Mouse (Mus musculus): ENCODE data around the gene Dse. TPM values are rescaled to one million over a fixed set of nuclear protein-coding genes. Genes with fewer than 3 reads are reported as not detected.
A peak's percentile ranks its signal among the peaks of the same experiment; 100 is the strongest.
"Not testable (repeated sequence)": the region's sequence is repeated elsewhere in the genome, so short reads cannot be mapped to it uniquely, and the experiment has no call there.

The Dse gene
- polyA plus RNA-seq (2015; fragmentation: Nextera tagmentation; extraction: Ambion mirVana), result 7.5 and 7.6 TPM in 2 replicates

DNA sequence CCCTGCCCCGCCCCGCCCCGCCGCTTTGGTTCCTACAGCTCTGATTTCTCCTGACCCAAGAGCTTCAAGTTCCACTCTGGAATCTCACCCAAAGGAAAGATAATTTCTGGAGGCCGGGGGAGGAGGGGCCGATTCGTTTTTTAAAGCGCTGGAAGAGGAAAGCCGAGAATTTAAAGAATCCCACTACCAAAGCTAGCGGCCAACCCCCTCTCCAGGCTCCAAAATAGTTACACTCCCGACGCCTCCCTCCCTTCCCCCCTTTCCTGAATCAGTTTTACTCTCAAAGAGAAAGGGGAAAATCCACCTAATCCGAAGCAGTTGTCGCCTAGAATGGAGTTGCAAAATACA is at the start of gene Dse:
TSS of gene Dse (minus strand) at position 213 of the 348 bp plus-strand sequence.
- 0% methylated on average over 14 of the region's 14 CpGs for WGBS
- peak; percentile 24 for ATAC-seq (replicated peaks)
- peaks cover 4% of the 10 kb centered on the region for H3K4me1 ChIP-seq

DNA sequence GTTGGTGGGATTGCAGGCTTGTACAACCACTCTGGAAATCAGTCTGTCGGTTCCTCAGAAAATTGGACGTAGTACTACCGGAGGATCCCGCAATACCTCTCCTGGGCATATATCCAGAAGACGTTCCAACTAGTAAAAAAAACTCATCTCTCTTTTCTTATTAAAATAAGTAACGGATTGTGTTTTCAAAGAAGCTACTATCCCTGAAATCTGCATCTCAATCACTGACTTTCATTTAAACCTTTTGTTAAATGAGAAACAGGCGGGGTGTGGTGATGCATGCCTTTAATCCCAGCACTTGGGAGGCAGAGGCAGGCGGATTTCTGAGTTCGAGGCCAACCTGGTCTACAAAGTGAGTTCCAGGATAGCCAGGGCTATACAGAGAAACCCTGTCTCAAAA is 45.3 kb upstream of the Dse start:
- H3K27ac ChIP-seq; H3K4me2 ChIP-seq; H3K4me1 ChIP-seq; H3K4me3 ChIP-seq; H3K9me3 ChIP-seq; H3K27me3 ChIP-seq (replicated peaks); ATAC-seq (replicated peaks); H3K36me3 ChIP-seq (replicated peaks); H3K9ac ChIP-seq: not testable (repeated sequence)
- WGBS, result 91% methylated on average over 9 of the region's 9 CpGs

More for the DNA sequence above, at the start of gene Dse:
- Histone ChIP-seq H3K27ac (peak within 1 kb of the TSS; percentile 64), H3K36me3 (replicated peaks) (no peaks in the 10 kb centered on the region), H3K4me2 (peak within 1 kb of the TSS; percentile 68), H3K27me3 (replicated peaks) (no peaks in the 10 kb centered on the region), H3K9me3 (no peaks in the 10 kb centered on the region), H3K9ac (peak within 1 kb of the TSS; percentile 67), H3K4me3 (peak within 1 kb of the TSS; percentile 61)

DNA sequence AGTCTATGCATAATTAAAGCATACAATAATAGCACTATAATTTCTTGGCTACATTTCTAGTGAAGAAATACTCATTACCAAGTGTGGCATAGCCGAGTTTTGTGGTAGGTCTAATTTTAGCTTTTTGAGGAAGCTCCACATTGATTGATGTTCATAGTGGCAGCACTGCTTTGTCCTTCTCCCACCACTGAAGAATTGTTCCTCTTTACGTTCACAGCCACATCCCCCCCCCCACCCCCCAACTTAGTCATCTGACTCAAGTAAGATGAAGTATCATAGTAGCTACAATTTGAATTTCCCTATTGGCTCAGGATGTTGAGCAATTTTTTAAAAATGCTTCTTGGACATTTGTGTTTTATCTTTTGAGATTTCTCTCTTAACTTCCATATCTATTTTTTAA is 42.1 kb upstream of the Dse start:
- Histone ChIP-seq H3K27me3 (replicated peaks) (no peaks in the 10 kb centered on the region), H3K4me1 (no peaks in the 10 kb centered on the region), H3K9me3 (no peaks in the 10 kb centered on the region), H3K36me3 (replicated peaks) (no peaks in the 10 kb centered on the region), H3K9ac (no peak overlapping the region), H3K27ac (no peak overlapping the region), H3K4me3 (no peak overlapping the region), H3K4me2 (no peak overlapping the region)
- whole genome bisulfite sequencing, result 63% methylated on average over 2 of the region's 2 CpGs
- no peak for ATAC-seq (replicated peaks)

DNA sequence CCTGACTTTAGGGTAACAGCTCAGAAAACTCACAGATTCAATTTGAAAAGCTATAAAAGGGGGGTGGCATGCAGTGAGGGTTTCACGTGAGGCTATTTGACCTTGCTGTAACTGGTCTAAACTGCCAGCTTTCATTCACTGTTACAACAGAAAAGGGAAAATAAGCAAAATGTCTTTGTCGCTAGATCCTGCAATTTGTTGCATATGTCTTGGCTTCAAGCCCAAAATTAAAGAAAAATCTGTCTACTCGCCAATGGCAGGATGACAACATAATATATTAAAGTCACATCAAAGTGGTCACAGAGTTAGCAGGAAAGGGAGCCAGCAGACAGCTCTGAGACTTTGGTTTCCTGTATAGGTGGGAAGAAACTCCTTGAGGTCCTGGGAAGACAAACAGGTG is 40.2 kb upstream of the Dse start:
- Histone ChIP-seq H3K4me3 (no peak overlapping the region), H3K27me3 (replicated peaks) (no peaks in the 10 kb centered on the region), H3K36me3 (replicated peaks) (no peaks in the 10 kb centered on the region), H3K27ac (no peak overlapping the region), H3K4me2 (no peak overlapping the region), H3K9me3 (no peaks in the 10 kb centered on the region), H3K4me1 (no peaks in the 10 kb centered on the region), H3K9ac (no peak overlapping the region)
- WGBS, result 47% methylated on average over 3 of the region's 3 CpGs
- no peak for ATAC-seq (replicated peaks)

DNA sequence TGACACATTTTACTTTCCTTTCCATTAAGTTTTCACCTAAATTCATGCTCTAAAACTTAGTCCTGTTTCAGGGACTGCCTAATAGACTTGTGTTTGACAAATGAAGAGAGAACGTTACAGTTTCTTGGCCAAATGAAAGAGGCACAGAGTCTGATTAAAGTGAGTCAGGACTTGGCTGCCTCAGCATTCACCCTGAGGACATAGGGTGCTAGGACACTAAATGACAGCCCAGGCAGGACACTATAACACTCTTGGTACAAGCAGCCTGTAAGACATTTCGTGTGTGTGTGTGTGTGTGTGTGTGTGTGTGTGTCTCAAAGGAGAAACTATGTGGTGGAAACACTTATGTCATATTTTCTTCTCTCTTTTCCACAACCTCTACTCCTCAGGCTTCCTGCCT is 38.6 kb upstream of the Dse start:
- WGBS, result 81% methylated on average over 2 of the region's 2 CpGs
- ATAC-seq (replicated peaks), result no peak
- Histone ChIP-seq H3K36me3 (replicated peaks) (no peaks in the 10 kb centered on the region), H3K9ac (no peak overlapping the region), H3K27ac (no peak overlapping the region), H3K9me3 (no peaks in the 10 kb centered on the region), H3K4me2 (no peak overlapping the region), H3K4me1 (no peaks in the 10 kb centered on the region), H3K4me3 (no peak overlapping the region), H3K27me3 (replicated peaks) (no peaks in the 10 kb centered on the region)

DNA sequence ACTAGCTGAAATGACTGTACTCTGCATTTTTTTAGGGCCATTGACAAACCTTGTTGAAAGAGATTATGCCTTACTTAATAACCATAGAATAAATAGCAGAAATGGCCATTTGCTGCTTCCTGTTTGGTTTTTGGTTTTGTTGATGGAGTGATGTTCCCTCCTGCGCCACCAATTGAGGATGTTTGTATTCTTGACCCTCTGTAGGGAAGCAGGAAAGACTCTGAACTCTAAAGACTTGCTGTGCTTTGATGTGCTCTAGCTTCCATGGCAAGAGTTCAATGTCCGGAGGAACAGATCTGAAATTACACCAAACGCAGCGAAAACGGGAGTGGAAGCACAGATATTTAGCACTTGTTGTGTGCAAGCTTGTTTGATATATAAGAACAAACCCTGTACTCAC is 37.2 kb upstream of the Dse start:
- Histone ChIP-seq H3K9me3 (no peaks in the 10 kb centered on the region), H3K4me1 (no peaks in the 10 kb centered on the region), H3K36me3 (replicated peaks) (no peaks in the 10 kb centered on the region), H3K9ac (no peak overlapping the region), H3K4me3 (no peak overlapping the region), H3K27ac (no peak overlapping the region), H3K4me2 (no peak overlapping the region), H3K27me3 (replicated peaks) (no peaks in the 10 kb centered on the region)
- WGBS, result 80% methylated on average over 5 of the region's 5 CpGs
- no peak for ATAC-seq (replicated peaks)

DNA sequence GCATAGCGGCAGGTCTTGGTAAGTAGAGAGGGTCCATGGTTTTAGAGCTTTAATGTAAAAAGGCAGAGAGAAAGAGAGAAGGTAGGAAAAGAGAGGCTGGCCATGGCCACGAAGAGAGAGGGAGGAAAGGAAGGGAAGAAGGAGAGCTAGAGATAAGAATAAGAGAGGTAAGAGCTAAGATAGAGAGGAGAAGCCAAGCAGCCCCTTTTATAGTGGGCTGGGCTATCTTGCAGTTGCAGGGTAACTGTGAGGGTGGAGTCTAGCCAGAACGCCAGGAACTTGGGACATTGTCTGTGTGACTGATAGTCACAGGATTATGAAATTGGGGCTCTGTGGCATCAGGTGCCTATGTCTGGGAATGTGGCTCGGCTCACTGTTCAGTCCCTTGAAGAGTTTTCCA is 31.0 kb upstream of the Dse start:
- no peaks in the 10 kb centered on the region for H3K9me3 ChIP-seq
- H3K36me3 ChIP-seq (replicated peaks), result no peaks in the 10 kb centered on the region
- no peaks in the 10 kb centered on the region for H3K27me3 ChIP-seq (replicated peaks)
- no peak overlapping the region for H3K4me2 ChIP-seq
- H3K27ac ChIP-seq, result no peak overlapping the region
- H3K4me3 ChIP-seq, result no peak overlapping the region
- H3K4me1 ChIP-seq, result no peaks in the 10 kb centered on the region; the same call in 1 of the 2 replicates
- 81% methylated on average over 4 of the region's 4 CpGs for WGBS
- no peak overlapping the region for H3K9ac ChIP-seq
- ATAC-seq (replicated peaks), result no peak

DNA sequence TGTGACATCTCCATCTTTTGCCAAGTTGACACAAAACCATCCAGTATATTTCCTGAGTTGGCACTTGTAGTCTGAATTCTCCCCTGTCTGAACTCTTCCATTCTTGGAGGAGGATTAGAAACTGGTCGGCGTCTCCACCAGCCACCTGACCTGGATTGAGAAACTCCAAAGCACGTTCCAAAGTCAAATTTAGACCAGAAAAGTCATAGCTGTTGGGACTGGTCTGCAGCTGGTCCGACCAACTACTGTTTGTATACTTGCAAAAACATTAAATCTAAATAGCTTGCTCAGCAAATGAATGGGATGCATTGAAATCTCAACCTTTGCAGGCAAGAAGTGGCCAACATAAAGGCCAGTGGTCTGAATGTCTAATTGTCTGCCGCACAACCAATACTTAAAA is 29.1 kb upstream of the Dse start:
- H3K4me3 ChIP-seq, result no peak overlapping the region
- H3K4me2 ChIP-seq, result no peak overlapping the region
- no peaks in the 10 kb centered on the region for H3K36me3 ChIP-seq (replicated peaks)
- no peak overlapping the region for H3K9ac ChIP-seq
- H3K9me3 ChIP-seq, result no peaks in the 10 kb centered on the region
- H3K4me1 ChIP-seq, result no peaks in the 10 kb centered on the region; the same call in 1 of the 2 replicates
- no peaks in the 10 kb centered on the region for H3K27me3 ChIP-seq (replicated peaks)
- ATAC-seq (replicated peaks), result no peak
- WGBS, result 87% methylated on average over 5 of the region's 5 CpGs
- H3K27ac ChIP-seq, result no peak overlapping the region

DNA sequence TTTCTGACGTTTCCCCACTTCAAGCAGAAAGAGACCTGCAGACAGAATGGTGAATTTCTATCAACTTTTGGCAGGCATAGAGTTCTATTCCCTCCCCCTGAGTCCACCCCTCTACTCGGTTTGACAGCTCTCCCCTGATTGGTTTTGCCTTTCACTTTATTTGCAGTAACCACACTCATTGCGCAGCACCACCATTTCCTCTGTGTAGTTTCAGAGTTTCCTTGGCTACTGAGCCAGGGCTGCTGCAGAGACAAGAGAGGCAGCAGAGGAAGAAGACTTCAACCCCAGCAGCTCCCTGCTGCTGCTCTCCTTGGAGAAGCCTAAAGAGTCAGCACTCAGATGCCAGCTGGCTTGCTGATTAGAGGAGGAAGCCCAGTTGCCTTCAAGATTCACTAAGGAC is 27.9 kb upstream of the Dse start:
- Histone ChIP-seq H3K9me3 (no peaks in the 10 kb centered on the region), H3K27me3 (replicated peaks) (no peaks in the 10 kb centered on the region), H3K36me3 (replicated peaks) (no peaks in the 10 kb centered on the region), H3K27ac (no peak overlapping the region), H3K4me2 (no peak overlapping the region), H3K9ac (no peak overlapping the region), H3K4me1 (no peaks in the 10 kb centered on the region; the same call in 1 of the 2 replicates), H3K4me3 (no peak overlapping the region)
- 42% methylated on average over 3 of the region's 3 CpGs for WGBS
- no peak for ATAC-seq (replicated peaks)

DNA sequence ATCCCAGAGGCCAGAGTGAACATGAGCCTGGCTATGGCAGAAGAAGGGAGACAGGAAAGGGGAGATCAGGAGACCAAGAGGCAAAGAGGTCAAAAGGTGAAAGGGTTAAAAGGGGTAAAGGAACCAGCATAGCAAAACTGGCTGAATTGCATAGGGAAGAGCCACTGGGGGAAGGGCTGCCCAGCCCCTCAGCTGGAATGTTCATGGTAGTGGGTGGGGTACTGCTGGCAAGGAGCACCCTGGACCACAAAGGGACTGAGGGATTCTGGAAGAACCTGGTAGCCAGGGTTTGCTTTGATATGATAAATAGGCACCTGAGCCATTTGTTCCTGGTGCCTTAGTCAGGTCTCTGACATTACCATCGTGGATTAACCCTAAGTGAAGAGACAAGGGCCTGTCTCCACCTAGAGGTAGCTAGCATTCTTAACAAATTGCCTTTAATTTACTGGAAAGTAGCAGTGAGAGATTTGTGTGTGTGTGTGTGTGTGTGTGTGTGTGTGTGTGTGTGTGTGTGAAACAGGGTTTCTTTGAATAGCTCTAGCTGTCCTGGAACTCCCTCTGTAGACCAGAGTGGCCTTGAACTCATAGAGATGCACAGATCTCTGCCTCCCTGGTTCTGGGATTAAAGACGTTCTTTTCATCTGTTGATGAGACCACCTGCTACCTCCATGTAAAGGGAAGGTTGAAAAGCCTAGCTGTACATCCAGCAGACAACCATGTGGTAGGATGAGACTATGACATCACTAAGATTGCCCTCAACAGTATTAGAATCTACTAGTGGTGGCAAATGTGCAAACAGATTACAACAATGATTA is 26.6 kb upstream of the Dse start:
- Histone ChIP-seq H3K9me3 (no peaks in the 10 kb centered on the region), H3K27ac (no peak overlapping the region), H3K4me2 (no peak overlapping the region), H3K4me3 (no peak overlapping the region), H3K36me3 (replicated peaks) (no peaks in the 10 kb centered on the region), H3K4me1 (no peaks in the 10 kb centered on the region; the same call in 1 of the 2 replicates), H3K27me3 (replicated peaks) (no peaks in the 10 kb centered on the region), H3K9ac (no peak overlapping the region)
- 35% methylated on average over 2 of the region's 2 CpGs for WGBS
- ATAC-seq (replicated peaks), result no peak

DNA sequence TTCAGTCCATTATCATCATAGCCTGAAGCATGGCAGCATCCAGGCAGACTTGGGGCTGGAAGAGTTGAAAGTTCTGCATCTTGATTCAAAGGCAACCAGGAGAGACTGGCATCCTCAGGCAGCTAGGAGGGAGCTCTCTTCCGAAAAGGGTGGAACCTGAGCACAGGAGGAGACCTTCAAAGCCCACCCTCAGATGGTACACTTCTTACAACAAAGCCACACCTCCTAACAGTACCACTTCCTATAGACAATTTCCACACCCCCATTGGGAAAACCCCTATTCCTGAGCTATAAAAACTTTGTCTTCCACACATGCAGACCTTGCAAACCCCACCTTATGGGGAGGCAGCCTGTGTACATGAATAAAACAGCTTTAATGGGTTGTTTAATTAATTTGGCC is 25.9 kb upstream of the Dse start:
- H3K4me2 ChIP-seq, result no peak overlapping the region
- H3K9me3 ChIP-seq, result no peaks in the 10 kb centered on the region
- ATAC-seq (replicated peaks), result no peak
- 59% methylated on average over 1 of the region's 1 CpGs for WGBS
- no peaks in the 10 kb centered on the region for H3K36me3 ChIP-seq (replicated peaks)
- no peaks in the 10 kb centered on the region for H3K27me3 ChIP-seq (replicated peaks)
- no peak overlapping the region for H3K9ac ChIP-seq
- H3K4me3 ChIP-seq, result no peak overlapping the region
- no peaks in the 10 kb centered on the region; the same call in 1 of the 2 replicates for H3K4me1 ChIP-seq
- no peak overlapping the region for H3K27ac ChIP-seq

DNA sequence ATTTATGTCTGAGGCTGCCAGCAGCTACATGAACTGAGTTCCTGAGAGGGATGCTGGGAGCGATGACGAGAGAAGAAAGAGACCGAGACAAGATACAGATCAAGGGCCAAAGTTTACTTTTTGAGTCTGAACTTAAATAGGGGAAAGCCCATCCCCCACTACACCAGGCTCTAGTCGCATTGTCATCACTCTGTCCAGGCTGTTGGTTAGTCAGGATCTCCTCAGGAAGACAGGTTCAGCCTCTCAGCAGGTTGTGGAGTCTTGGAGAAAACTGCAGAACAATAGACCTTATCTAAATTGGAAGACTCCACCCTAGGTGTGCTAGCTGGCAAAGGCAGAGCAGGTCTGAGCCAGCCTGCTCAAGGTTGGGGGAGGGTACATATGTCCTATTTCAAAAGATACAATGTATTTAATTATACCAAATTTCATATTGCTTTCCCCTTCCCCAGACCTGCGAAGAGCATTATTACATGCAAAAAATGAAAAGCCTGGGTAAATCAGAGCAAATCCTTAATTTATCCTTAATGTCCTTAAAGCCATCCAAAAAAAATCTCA is 22.7 kb upstream of the Dse start:
- Histone ChIP-seq H3K9me3 (no peaks in the 10 kb centered on the region), H3K4me2 (no peak overlapping the region), H3K27me3 (replicated peaks) (no peaks in the 10 kb centered on the region), H3K27ac (no peak overlapping the region), H3K9ac (no peak overlapping the region), H3K36me3 (replicated peaks) (no peaks in the 10 kb centered on the region), H3K4me3 (no peak overlapping the region), H3K4me1 (no peaks in the 10 kb centered on the region)
- ATAC-seq (replicated peaks), result 0 out of 2 replicates have a peak, but pooled peaks have one; percentile 33
- 42% methylated on average over 5 of the region's 5 CpGs for WGBS

DNA sequence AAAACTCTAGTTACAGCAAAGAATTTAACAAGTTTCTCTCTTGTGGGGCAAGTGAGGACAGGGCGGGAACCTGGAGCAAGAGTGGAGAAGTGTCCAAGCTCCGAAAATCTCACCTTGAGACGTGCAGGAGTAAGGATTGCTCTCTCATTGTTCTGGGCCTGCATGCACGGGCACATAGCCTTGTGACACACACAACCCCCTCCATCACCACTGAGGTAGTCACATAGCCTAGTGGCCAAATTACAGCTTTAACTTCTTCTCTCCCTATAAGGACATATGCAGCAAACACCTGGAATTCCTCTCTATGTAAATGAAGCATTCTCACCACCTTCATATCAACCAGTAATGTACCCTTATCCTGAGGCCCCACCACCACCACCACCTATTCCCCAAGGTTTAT is 22.0 kb upstream of the Dse start:
- WGBS, result 80% methylated on average over 4 of the region's 4 CpGs
- Histone ChIP-seq H3K4me3 (no peak overlapping the region), H3K9me3 (no peaks in the 10 kb centered on the region), H3K36me3 (replicated peaks) (no peaks in the 10 kb centered on the region), H3K27me3 (replicated peaks) (no peaks in the 10 kb centered on the region), H3K9ac (no peak overlapping the region), H3K27ac (no peak overlapping the region), H3K4me2 (no peak overlapping the region), H3K4me1 (no peaks in the 10 kb centered on the region)
- no peak for ATAC-seq (replicated peaks)
